ENCODE assay signal across 25 mouse cellular contexts in the genomic region with DNA sequence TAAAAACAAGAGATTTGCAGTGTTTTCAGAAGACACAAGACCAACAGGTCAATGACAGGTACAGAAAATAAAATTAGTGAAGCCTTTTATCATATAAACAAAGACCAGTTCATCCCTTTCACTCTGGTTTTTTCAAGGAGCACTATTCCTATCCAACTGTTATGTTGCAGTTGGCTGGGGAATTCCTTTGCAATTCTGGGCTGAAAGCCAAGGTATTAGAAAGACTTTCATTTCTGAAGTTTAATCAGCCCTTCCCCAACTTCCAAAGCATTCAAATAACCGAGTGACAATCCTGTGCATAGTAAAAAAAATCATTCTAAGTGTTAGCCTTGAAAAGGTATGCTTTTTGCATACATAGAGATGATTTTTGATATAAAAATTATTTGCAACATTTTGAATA.
A peak's percentile ranks its signal among the peaks of the same experiment; 100 is the strongest.
DNase-seq lines count a peak whose midpoint lies in the region; ATAC-seq and TF ChIP-seq lines count a peak whose summit lies in the region.
"Had no signal": no experiment of that assay in that cellular context is flagged by ENCODE, and none has a peak within 500 bp of the region (broad histone marks: within the 10 kb centered on the region; RNA-seq: fewer than 3 reads in every experiment).

No protein-coding gene starts in this region.

- no peaks in the 10 kb centered on the region for H3K9me3 ChIP-seq in heart, postnatal 0 days (replicated peaks; ENCODE audit: control insufficient read depth, low read length)
- H3K9me3 ChIP-seq in heart, embryonic 12.5 days (replicated peaks) = no peaks in the 10 kb centered on the region
- H3K9me3 ChIP-seq: forebrain, embryonic 10.5 days; G1E; heart, embryonic 15.5 days; limb, embryonic 13.5 days; liver, embryonic 13.5 days; megakaryocyte, embryonic 14.5 days had no signal

- no peak overlapping the region for H3K27ac ChIP-seq in heart, postnatal 0 days (ENCODE audit: low read depth)
- H3K27ac ChIP-seq in heart, embryonic 12.5 days (ENCODE audit: poor library complexity, severe bottlenecking) = no peak overlapping the region
- H3K27ac ChIP-seq: forebrain, embryonic 10.5 days; heart, embryonic 15.5 days; limb, embryonic 13.5 days; liver, embryonic 13.5 days had no signal

- no peak overlapping the region for H3K4me2 ChIP-seq in heart, postnatal 0 days (ENCODE audit: low read depth, low read length)
- H3K4me2 ChIP-seq in heart, embryonic 12.5 days = no peak overlapping the region
- H3K4me2 ChIP-seq: heart, embryonic 15.5 days; limb, embryonic 13.5 days; liver, embryonic 13.5 days had no signal

- H3K27me3 ChIP-seq in heart, postnatal 0 days (ENCODE audit: control insufficient read depth, insufficient read depth, low read length) = no peaks in the 10 kb centered on the region
- no peaks in the 10 kb centered on the region for H3K27me3 ChIP-seq in heart, embryonic 12.5 days (replicated peaks)
- H3K27me3 ChIP-seq: CH12.LX; heart, embryonic 15.5 days; limb, embryonic 13.5 days; liver, embryonic 13.5 days; megakaryocyte, embryonic 14.5 days had no signal

- peak; percentile 20 for DNase-seq in heart, postnatal 0 days (ENCODE audit: low spot score)
- DNase-seq in layer of hippocampus, adult 11-12 months (ENCODE audit: low spot score) = peak; percentile 4
- DNase-seq in layer of hippocampus, postnatal 36 days = no peak
- DNase-seq in retina, postnatal 1 day = peak; percentile 1
- DNase-seq in retina, embryonic 14.5 days (ENCODE audit: low spot score) = no peak
- no peak for DNase-seq in B cell, adult 2 months
- DNase-seq: adrenal gland, postnatal 10 days; cerebellum, adult 8-10 months; cerebellum, postnatal 36 days; gastrocnemius, postnatal 25 days; kidney, adult 18-20 months; liver, embryonic 13.5 days; lung, adult 2 months; lung, postnatal 36 days; right cerebral cortex, postnatal 25 days; spleen, adult 18-20 months had no signal

- no peak for ATAC-seq in heart, postnatal 0 days (ENCODE audit: insufficient read depth, low read depth)
- no peak for ATAC-seq in heart, embryonic 12.5 days (ENCODE audit: insufficient number of reproducible peaks, low FRiP score)
- ATAC-seq: activated CD4-positive, CD25-positive, alpha-beta regulatory T cell, adult 4 months; inflammation-experienced regulatory T-cells, adult 6 months had no signal

- H3K9ac ChIP-seq in heart, postnatal 0 days (replicated peaks; ENCODE audit: low read depth, low read length) = no peak overlapping the region
- no peak overlapping the region for H3K9ac ChIP-seq in heart, embryonic 12.5 days
- H3K9ac ChIP-seq: heart, embryonic 15.5 days; limb, embryonic 13.5 days; liver, embryonic 13.5 days had no signal

- no peaks in the 10 kb centered on the region for H3K4me1 ChIP-seq in heart, postnatal 0 days (ENCODE audit: control insufficient read depth, insufficient read depth)
- H3K4me1 ChIP-seq in heart, embryonic 12.5 days (replicated peaks) = no peaks in the 10 kb centered on the region
- H3K4me1 ChIP-seq: forebrain, embryonic 10.5 days; heart, embryonic 15.5 days; limb, embryonic 13.5 days; liver, embryonic 13.5 days; megakaryocyte, embryonic 14.5 days had no signal

- H3K36me3 ChIP-seq in heart, postnatal 0 days (replicated peaks; ENCODE audit: control insufficient read depth, insufficient read depth, low read length) = no peaks in the 10 kb centered on the region
- H3K36me3 ChIP-seq in heart, embryonic 12.5 days = no peaks in the 10 kb centered on the region
- H3K36me3 ChIP-seq: forebrain, embryonic 10.5 days; G1E; heart, embryonic 15.5 days; limb, embryonic 13.5 days; liver, embryonic 13.5 days had no signal

- no peak overlapping the region for H3K4me3 ChIP-seq in heart, postnatal 0 days (ENCODE audit: low read depth, low read length)
- no peak overlapping the region for H3K4me3 ChIP-seq in heart, embryonic 12.5 days
- H3K4me3 ChIP-seq: forebrain, embryonic 10.5 days; heart, embryonic 15.5 days; limb, embryonic 13.5 days; liver, embryonic 13.5 days; megakaryocyte, embryonic 14.5 days had no signal

- WGBS in heart, postnatal 0 days = 4% methylated on average over 1 of the region's 1 CpGs
- 27% methylated on average over 1 of the region's 1 CpGs for WGBS in heart, embryonic 12.5 days

- TF ChIP-seq EP300 in heart, postnatal 0 days (IDR thresholded peaks at IDR 0.05; ENCODE audit: low read depth) = no peak

- no peak for TF ChIP-seq CTCF in heart, postnatal 0 days (IDR thresholded peaks at IDR 0.05; ENCODE audit: low read depth)

Comparison
In these comparisons a context has a peak if more than half of its experiments do, and no peak if none do; other contexts are left out.
1. DNase-seq: peak in heart, postnatal 0 days (single experiment), layer of hippocampus, adult 11-12 months (single experiment) and retina, postnatal 1 day (single experiment); none in layer of hippocampus, postnatal 36 days (0 of 2), retina, embryonic 14.5 days (single experiment) and B cell, adult 2 months (0 of 2).